Mouse (Mus musculus): Measurements from ENCODE around the gene Fzd1. TPM values are rescaled to one million over a fixed set of nuclear protein-coding genes. Genes with fewer than 3 reads are reported as not detected.

Fzd1 gene
- total RNA-seq (2022): 10 to 100 TPM in 2 of 4 experiments, 1 to 10 TPM in 2; 9.5 to 10.4 (median 9.9) TPM

DNA sequence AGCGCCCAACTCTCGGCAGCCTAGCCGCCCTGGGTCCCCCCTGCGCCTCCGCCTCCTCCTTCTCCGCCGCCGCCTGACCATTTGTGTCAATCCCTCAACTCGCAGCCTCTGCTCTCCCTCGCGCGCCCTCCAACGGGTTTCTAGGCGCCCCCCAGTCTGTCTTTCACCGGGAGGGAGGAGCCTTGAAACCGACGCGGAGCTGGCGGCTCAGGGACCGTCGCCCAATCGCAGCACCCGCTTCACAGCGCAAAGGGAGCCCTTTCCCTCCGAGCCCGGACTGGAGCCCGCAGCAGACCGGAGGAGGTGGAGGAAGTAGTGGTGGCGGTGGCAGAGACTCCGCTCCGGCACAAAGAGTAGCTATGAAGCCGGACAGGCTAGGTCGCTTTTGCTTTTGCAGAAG lies at the start of gene Fzd1:
Gene Fzd1, minus strand, starts transcription at position 134 of the 400 bp plus-strand sequence.
- DNase-seq (ENCODE audit: low spot score in 2 of 2): peak; percentile 66 to 78

- DNase-seq (ENCODE audit: low spot score in 2 of 2): no peak
These were observed 47.4 kb upstream of the Fzd1 start for GRCm38 (mm10) chr5:4805228-4805627.

- no peak for DNase-seq (ENCODE audit: low spot score in 2 of 2)
These were observed 45.9 kb upstream of the Fzd1 start for GRCm38 (mm10) chr5:4803708-4804107.

GRCm38 (mm10) chr5:4801971-4802370 lies 44.1 kb upstream of the Fzd1 start:
- DNase-seq (ENCODE audit: low spot score in 2 of 2): no peak

GRCm38 (mm10) chr5:4801096-4801850 lies 43.4 kb upstream of the Fzd1 start:
- no peak for DNase-seq (ENCODE audit: low spot score in 2 of 2)

DNA sequence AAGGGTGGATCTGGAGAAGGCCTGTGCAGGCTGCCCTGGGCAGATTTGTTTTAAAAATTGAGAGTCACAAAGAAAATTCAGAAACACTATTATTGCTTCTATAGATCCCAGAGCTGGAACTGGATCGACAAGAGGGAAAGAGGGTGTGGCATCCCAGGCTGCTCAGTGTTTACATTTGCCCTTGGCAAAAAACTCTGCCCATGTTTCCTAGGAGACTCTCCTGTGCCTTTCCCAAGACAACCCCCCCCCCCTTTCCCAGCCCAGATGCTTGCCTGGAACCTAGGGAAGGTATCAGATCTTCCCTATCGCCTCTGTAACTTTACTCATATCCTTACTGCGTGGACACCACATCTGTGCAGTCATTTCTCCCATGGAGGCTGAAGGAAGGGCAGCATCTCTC lies 33.4 kb upstream of the Fzd1 start:
- DNase-seq (ENCODE audit: low spot score in 2 of 2): no peak

DNA sequence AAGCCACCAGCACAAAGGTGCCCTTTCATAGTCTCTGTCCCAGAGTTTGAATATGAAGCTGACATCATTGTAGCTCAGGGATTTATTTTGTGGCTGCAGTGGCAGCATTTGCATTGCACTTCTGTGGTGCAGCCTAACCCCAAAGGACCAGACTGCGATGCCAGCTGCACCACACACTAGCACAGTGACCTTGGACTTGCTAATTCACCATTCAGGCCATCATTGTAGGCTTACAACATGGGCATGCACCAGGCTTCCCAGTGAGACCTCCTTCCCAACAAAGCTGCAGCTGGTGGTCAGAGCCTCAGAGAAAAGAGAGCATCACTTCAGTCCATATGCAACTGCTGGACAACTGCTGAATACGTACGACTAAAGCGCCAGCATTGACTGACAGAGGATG lies 32.4 kb upstream of the Fzd1 start:
- DNase-seq (ENCODE audit: low spot score in 2 of 2): no peak

DNA sequence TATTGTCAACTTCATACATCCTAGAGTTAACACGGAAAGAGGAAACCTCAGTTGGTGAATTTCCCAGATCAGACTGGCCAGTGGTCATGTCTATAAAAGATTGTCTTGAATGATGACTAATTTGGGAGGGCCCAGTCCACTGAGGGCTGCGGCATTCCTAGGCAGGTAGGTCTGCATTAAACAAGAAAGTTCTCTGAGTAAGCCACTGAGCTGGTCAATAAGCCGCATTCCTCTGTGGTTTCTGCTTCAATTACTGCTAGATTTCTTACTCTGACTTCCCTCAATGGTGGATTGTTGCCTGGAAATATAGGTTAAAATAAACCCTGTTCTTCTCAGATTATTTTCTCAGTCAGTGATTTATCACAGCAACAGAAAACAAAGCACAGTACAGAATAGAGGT lies 30.6 kb upstream of the Fzd1 start:
- no peak for DNase-seq (ENCODE audit: low spot score in 2 of 2)

GRCm38 (mm10) chr5:4786816-4787215 lies 29.0 kb upstream of the Fzd1 start:
- DNase-seq (ENCODE audit: low spot score in 2 of 2): no peak

GRCm38 (mm10) chr5:4778274-4778673 lies 20.4 kb upstream of the Fzd1 start:
- DNase-seq (ENCODE audit: low spot score in 2 of 2): no peak

DNA sequence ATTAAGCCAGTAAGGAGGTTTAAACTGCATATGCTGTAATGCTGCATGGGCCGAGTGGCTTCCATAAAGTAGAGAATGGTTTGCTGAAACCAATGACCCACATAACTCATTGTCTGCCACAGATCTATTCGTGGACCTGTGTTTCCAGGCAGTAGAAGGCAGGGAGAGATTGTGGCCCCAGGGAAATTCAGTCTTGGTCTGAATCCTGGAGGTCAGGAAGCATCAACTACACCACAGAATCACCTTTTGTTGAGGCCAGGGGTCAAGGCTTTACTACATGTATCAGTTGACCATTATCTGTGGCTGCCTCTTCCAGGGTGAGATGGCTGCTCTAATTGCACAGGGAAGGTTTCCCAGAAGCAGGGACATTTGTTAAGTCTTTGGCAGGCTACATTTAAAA lies 18.7 kb upstream of the Fzd1 start:
- DNase-seq (ENCODE audit: low spot score in 2 of 2): no peak

- no peak for DNase-seq (ENCODE audit: low spot score in 2 of 2)
These were observed 15.4 kb upstream of the Fzd1 start for GRCm38 (mm10) chr5:4773090-4773772.

GRCm38 (mm10) chr5:4770609-4771008 lies 12.8 kb upstream of the Fzd1 start:
- no peak for DNase-seq (ENCODE audit: low spot score in 2 of 2)

DNA sequence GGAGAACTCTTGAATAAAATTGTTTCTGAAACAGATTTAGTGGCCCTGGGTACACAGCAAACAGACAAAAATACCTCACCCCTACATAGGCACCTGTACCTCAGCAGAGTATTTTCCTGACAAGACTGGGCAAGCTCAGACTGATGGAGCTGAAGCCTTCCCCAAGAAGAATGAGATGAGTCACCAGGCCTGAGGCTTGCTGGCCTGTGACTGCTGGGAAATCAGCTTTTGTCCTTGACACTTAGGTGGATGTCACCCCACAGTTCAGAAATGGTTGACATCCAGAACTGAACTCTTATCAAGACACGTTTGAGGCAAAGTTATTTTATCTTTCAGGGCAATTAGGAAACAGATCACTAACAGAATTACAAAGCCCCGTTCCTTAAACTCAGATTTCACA lies 10.1 kb upstream of the Fzd1 start:
- DNase-seq (ENCODE audit: low spot score in 2 of 2): no peak

GRCm38 (mm10) chr5:4766719-4767118 lies 8.9 kb upstream of the Fzd1 start:
- no peak for DNase-seq (ENCODE audit: low spot score in 2 of 2)

DNA sequence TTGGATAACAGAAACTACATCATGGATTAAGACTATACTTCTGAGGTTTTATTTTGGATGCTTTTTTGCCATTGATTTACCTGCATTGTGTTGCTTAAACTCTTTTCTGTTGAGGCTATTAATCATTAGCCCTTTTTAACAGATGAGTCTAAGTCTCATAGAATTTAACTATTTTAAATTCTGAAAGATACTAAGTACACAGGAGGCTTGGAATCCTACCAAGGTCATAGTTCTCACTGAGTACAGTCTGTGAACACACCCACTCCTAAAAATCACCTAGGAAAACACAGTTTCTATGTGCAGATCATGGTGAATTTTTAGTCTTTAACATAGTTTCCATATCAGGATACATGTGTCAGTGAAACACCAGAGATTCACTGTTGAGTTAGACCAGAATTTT lies 4.1 kb upstream of the Fzd1 start:
- no peak for DNase-seq (ENCODE audit: low spot score in 2 of 2)

- no peak for DNase-seq (ENCODE audit: low spot score in 2 of 2)
These were observed 671 bp upstream of the Fzd1 start for GRCm38 (mm10) chr5:4758331-4759080.

DNA sequence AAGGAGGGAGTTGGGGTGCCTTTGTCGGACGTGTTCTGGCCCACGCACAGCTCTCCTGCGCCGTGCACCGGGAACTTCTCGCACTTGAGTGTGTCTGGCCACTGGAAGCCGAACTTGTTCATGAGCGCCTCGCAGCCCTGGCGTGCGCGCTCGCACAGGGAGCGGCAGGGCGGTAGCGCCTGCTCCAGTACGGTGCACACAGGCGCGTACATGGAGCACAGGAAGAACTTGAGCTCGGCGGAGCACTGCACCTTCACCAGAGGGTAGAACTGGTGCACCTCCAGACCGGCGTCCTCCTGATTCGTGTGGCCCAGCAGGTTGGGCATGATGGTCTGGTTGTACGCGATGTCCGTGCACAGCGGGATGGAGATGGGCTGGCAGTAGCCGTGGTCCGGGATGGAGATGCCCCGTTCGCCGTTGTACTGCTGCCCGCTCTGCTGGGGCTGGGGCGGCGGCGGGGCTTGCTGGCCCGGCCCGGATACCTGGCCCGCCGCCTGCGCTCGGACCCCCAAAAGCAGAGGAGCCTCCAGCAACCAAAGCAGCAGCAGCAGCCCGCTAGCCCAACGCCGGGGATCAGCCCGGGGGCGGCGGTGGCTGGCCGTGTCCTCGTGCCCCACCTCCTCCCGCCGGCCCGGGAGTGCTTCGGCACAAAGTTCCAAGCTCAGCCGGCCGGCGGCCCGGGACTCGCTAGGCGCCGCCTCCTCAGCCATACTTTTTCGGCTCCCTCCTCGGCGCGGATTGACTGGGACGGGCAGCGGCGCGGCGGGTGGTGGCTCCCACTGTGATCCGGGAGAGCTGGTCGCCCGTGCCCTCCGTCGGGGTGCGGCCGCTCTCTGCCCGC lies 744 bp downstream of the Fzd1 start:
- peak; percentile 37 to 41 for DNase-seq (ENCODE audit: low spot score in 2 of 2)

DNA sequence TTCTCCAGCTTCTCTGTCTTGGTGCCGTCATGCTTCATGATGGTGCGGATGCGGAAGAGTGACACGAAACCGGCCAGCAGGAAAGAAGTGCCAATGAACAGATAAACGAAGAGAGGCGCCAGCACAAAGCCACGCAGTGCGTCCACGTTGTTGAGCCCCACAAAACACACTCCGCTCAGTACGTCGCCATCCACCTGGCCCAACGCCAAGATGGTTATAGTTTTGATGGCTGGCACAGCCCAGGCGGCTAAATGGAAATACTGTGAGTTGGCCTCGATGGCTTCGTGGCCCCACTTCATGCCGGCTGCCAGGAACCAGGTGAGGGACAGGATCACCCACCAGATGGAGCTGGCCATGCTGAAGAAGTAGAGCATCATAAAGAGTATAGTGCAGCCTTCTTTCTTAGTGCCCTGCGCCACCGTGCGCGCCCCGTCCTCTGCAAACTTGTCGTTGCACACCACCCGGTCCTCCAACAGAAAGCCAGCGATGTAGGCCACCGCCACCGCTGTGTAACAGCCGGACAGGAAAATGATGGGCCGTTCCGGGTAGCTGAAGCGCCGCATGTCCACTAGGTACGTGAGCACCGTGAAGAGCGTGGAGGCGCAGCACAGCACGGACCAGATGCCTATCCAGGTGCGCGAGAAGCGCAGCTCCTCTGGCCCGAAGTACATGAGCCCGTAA lies 1.7 kb downstream of the Fzd1 start:
- peak in 1 of 2 experiments; percentile 22 for DNase-seq (ENCODE audit: low spot score in 2 of 2)

DNA sequence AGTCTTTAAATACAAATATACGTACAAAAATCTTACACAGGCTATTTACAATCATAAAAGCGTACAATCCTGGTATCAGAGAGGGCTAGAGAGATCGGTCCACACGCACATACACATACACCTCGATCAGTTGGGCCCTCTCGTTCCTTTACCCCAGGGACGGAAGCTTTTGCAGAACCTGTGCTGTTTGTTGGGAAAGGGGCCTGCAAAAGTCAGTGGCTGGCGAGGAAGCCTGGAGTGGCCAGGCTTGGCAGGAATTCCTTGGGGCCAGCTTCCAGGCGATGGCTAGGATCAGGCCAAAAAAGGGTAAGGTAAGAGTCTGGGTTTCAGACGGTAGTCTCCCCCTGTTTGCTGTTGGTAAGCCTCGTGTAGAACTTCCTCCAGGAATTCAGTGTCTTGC lies 2.5 kb downstream of the Fzd1 start:
- DNase-seq (ENCODE audit: low spot score in 2 of 2): no peak
